Mouse (Mus musculus) granulocyte monocyte progenitor cell, adult 5-6 weeks (primary cell): ENCODE data around the gene Wdr31. TPM values are rescaled to one million over a fixed set of nuclear protein-coding genes. Genes with fewer than 3 reads are reported as not detected.

Source experiments
- ATAC-seq: replicated peaks from 2 replicates; pipeline ENCODE4 v1.8.0; 2016; ENCODE audit warnings: mild to moderate bottlenecking, moderate TSS enrichment, inconsistent platforms; ENCODE audit not compliant: poor library complexity, severe bottlenecking
- total RNA-seq, 2 experiments: library from RNA; stranded (forward) in 1 of 2; stranded (reverse) in 1 of 2; fragments of 200-712, 200-1000 nt in 1 of 2; fragments of >200 nt in 1 of 2; fragmentation: Nextera tagmentation in 1 of 2; gene quantifications; 2 replicates each; pipeline ENCODE4 v1.2.3; 2014 to 2017

The Wdr31 gene
- total RNA-seq, 2 experiments from 2014 or later: 1.2 to 1.5 TPM

DNA sequence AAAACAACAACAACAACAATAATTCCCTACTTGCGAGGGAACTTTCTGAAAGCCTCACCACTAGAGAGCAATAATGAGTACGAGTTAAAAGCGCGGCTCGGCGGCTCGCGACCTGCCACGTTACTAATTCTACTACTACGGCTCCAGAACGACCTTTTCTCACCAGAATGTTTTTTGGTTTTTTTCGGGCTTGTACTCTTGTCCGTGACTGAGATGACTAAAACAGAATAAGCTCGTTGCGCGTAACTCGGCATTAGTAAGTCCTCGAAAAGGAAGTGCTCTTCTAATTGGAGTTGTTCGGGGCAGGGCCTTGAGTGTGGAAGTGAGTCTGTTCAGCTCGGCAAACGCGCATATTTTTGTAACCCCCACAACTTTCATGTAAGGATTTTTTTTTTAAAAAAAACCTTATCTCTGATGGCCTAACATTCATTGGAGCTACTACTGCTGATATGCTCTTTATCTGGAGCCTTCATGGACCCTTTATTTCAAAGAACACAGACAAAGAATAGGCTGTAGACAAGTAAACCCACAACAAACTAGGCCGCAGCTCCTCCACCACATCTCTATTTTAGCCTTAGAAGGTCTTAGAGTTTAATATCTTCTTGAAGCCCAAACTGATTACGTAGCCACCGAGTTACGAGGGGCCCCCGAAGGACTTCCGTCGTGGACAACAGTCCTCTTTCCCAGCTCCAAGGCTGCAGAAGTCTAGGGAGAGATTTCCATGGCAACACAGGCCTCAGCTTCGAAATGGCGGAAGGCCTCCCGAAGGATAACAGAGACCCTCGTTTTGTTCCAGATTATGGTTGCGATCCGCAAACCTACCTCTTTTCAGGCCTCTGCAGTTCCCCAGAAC, 62.7 kb downstream of the Wdr31 start:
- peak; percentile 55 for ATAC-seq

DNA sequence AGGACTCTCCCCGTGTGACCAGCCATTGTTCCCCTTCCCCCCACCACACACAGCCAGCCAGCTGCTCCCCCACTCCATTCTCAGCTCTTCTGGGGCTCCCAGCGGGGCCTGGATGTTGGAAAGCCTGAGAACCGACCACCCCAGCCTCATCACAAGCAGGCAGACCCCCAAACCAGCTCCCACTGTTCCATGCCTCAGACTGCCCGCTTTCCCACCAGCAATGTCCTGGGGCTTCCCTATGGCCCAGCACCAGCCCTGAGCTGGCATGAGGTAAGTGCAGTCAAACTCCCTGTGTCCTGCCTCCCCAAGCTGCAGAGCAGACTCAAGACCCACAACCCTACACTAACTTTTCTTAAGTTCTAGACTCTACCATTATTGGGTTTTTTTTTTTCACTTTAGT, 64.6 kb downstream of the Wdr31 start:
- no peak for ATAC-seq

DNA sequence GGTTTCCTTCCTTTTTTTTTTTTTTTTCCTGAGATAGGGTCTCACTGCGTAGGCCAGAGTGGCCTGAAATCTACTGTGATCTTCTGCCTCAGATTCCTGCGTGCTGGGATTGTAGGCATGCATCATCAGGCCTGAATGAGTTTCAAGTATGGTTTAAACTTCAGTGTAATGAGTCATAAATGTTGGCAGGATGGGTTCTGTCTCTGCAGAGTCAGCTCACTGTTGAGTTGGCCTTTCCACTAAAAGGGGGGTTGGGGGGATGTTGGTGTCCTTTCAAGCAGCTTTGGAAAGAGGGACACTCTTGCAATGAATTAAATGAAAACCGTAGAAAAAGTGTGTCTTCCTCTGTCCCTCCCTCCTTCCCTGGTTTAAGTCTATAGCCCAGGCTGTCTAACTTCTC, 71.7 kb downstream of the Wdr31 start:
- no peak for ATAC-seq

Other genes starting within 250 kb of the Wdr31 start
- gene Zfp37, start 239.8 kb downstream of the Wdr31 start, total RNA-seq (2014; fragmentation: Nextera tagmentation): 0.64 TPM in 1 of 2 replicates, not detected in the other
- not detected in 2 replicates for gene Zfp37, start 239.8 kb downstream of the Wdr31 start, total RNA-seq (2017)
- gene Slc31a2, start 208.3 kb downstream of the Wdr31 start, total RNA-seq (2014; fragmentation: Nextera tagmentation): 36.4 and 39.4 TPM in 2 replicates
- gene Slc31a2, start 208.3 kb downstream of the Wdr31 start, total RNA-seq (2017): 18.7 and 19.4 TPM in 2 replicates
- 31.5 and 36.8 TPM in 2 replicates for gene Fkbp15, start 110.3 kb downstream of the Wdr31 start, total RNA-seq (2014; fragmentation: Nextera tagmentation)
- 47.4 and 54.9 TPM in 2 replicates for gene Fkbp15, start 110.3 kb downstream of the Wdr31 start, total RNA-seq (2017)
- 22.5 and 24.8 TPM in 2 replicates for gene Slc31a1, start 110.2 kb downstream of the Wdr31 start, total RNA-seq (2014; fragmentation: Nextera tagmentation)
- gene Slc31a1, start 110.2 kb downstream of the Wdr31 start, total RNA-seq (2017): 19.8 and 23.7 TPM in 2 replicates
- gene Cdc26, start 62.3 kb downstream of the Wdr31 start, total RNA-seq (2014; fragmentation: Nextera tagmentation): 150 and 151 TPM in 2 replicates
- gene Cdc26, start 62.3 kb downstream of the Wdr31 start, total RNA-seq (2017): 103 and 127 TPM in 2 replicates
- gene Prpf4, start 62.1 kb downstream of the Wdr31 start, total RNA-seq (2014; fragmentation: Nextera tagmentation): 20.1 and 24.1 TPM in 2 replicates
- 17.4 and 17.6 TPM in 2 replicates for gene Prpf4, start 62.1 kb downstream of the Wdr31 start, total RNA-seq (2017)
- not detected in 2 replicates for gene Rnf183, start 35.6 kb downstream of the Wdr31 start, total RNA-seq (2014; fragmentation: Nextera tagmentation)
- not detected in 2 replicates for gene Rnf183, start 35.6 kb downstream of the Wdr31 start, total RNA-seq (2017)
- not detected in 2 replicates for gene Bspry, start 9.2 kb upstream of the Wdr31 start, total RNA-seq (2014; fragmentation: Nextera tagmentation)
- gene Bspry, start 9.2 kb upstream of the Wdr31 start, total RNA-seq (2017): 0.43 TPM in 1 of 2 replicates, not detected in the other
- gene Hdhd3, start 32.6 kb upstream of the Wdr31 start, total RNA-seq (2014; fragmentation: Nextera tagmentation): 0.23 and 4.2 TPM in 2 replicates
- 0.43 TPM in 1 of 2 replicates, not detected in the other for gene Hdhd3, start 32.6 kb upstream of the Wdr31 start, total RNA-seq (2017)
- 25.4 and 34.6 TPM in 2 replicates for gene Alad, start 49.0 kb upstream of the Wdr31 start, total RNA-seq (2014; fragmentation: Nextera tagmentation)
- gene Alad, start 49.0 kb upstream of the Wdr31 start, total RNA-seq (2017): 14.8 and 16.3 TPM in 2 replicates
- gene Pole3, start 54.2 kb upstream of the Wdr31 start, total RNA-seq (2014; fragmentation: Nextera tagmentation): 63.7 and 69.6 TPM in 2 replicates
- 72.0 and 76.7 TPM in 2 replicates for gene Pole3, start 54.2 kb upstream of the Wdr31 start, total RNA-seq (2017)
- gene 4933430I17Rik, start 54.5 kb upstream of the Wdr31 start, total RNA-seq (2014; fragmentation: Nextera tagmentation): not detected in 2 replicates
- gene 4933430I17Rik, start 54.5 kb upstream of the Wdr31 start, total RNA-seq (2017): 0.72 TPM in 1 of 2 replicates, not detected in the other
- gene Rgs3, start 89.0 kb upstream of the Wdr31 start, total RNA-seq (2014; fragmentation: Nextera tagmentation): 6.5 and 17.4 TPM in 2 replicates
- gene Rgs3, start 89.0 kb upstream of the Wdr31 start, total RNA-seq (2017): 5.2 and 11.3 TPM in 2 replicates